Mouse (Mus musculus): ENCODE results near the gene Myh3. TPM values are rescaled to one million over a fixed set of nuclear protein-coding genes. Genes with fewer than 3 reads are reported as not detected.

Myh3 gene
- polyA plus RNA-seq, 1 experiment from 2014 or later = 13.4 TPM

DNA sequence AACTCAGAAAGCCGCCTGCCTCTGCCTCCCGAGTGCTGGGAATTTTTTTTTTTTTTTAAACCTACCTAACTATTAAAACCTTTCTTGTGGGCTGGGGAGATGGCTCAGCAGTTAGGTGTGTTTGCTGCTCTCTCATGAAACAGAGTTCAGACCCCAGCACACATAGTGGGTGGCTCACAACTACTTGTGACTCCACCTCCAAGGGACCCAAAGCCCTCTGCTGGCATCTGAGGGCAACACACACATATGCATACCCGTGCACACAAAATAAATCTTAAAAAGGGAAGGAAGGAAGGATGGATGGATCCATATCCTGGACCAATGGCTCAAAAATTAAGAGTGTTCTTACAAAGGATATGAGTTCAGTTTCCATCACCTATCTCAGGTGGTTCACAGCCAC lies 28.8 kb upstream of the Myh3 start:
- Histone ChIP-seq H3K36me3 (peaks cover 20% of the 10 kb centered on the region), H3K9ac (replicated peaks) (no peak overlapping the region), H3K27me3 (replicated peaks) (no peaks in the 10 kb centered on the region), H3K4me1 (peaks cover 20% of the 10 kb centered on the region), H3K9me3 (replicated peaks) (no peaks in the 10 kb centered on the region), H3K4me2 (no peak overlapping the region), H3K4me3 (replicated peaks) (no peak overlapping the region), H3K27ac (replicated peaks) (no peak overlapping the region)
- ATAC-seq (ENCODE audit: low FRiP score) = no peak
- 88% methylated on average over 3 of the region's 3 CpGs for WGBS

- no peaks in the 10 kb centered on the region for H3K27me3 ChIP-seq (replicated peaks)
- peaks cover 20% of the 10 kb centered on the region for H3K4me1 ChIP-seq
- peak overlapping the region; percentile 76 for H3K9ac ChIP-seq (replicated peaks)
- H3K36me3 ChIP-seq = peaks cover 19% of the 10 kb centered on the region
- H3K4me3 ChIP-seq (replicated peaks) = peak overlapping the region; percentile 96
- ATAC-seq (ENCODE audit: low FRiP score) = peak; percentile 76
- H3K4me2 ChIP-seq = peak overlapping the region; percentile 68
- 9% methylated on average over 16 of the region's 16 CpGs for WGBS
- H3K27ac ChIP-seq (replicated peaks) = peak overlapping the region; percentile 83
- H3K9me3 ChIP-seq (replicated peaks) = no peaks in the 10 kb centered on the region
These were observed 26.3 kb upstream of the Myh3 start for GRCm38 (mm10) chr11:67051676-67052320.

- Histone ChIP-seq H3K9ac (replicated peaks) (peak within 1 kb of the TSS; percentile 76), H3K27me3 (replicated peaks) (no peaks in the 10 kb centered on the region), H3K9me3 (replicated peaks) (no peaks in the 10 kb centered on the region), H3K4me3 (replicated peaks) (peak within 1 kb of the TSS; percentile 96), H3K27ac (replicated peaks) (peak within 1 kb of the TSS; percentile 83), H3K36me3 (peaks cover 24% of the 10 kb centered on the region), H3K4me2 (peak within 1 kb of the TSS; percentile 68), H3K4me1 (peaks cover 20% of the 10 kb centered on the region)
- ATAC-seq (ENCODE audit: low FRiP score) = peak; percentile 96
- WGBS = under 1% methylated on average over 50 of the region's 50 CpGs
These were observed 25.7 kb upstream of the Myh3 start, which contains the start of the genes Adprm and Sco1 for GRCm38 (mm10) chr11:67052321-67052952. Gene Adprm, minus strand, starts transcription at chr11:67052594. Gene Sco1, plus strand, starts transcription at chr11:67052670.

- no peak for ATAC-seq (ENCODE audit: low FRiP score)
- Histone ChIP-seq H3K4me1 (peaks cover 20% of the 10 kb centered on the region), H3K36me3 (peaks cover 44% of the 10 kb centered on the region), H3K27me3 (replicated peaks) (no peaks in the 10 kb centered on the region), H3K27ac (replicated peaks) (no peak overlapping the region), H3K9ac (replicated peaks) (no peak overlapping the region), H3K9me3 (replicated peaks) (no peaks in the 10 kb centered on the region), H3K4me3 (replicated peaks) (no peak overlapping the region), H3K4me2 (no peak overlapping the region)
- 92% methylated on average over 8 of the region's 8 CpGs for whole genome bisulfite sequencing
These were observed 23.2 kb upstream of the Myh3 start for GRCm38 (mm10) chr11:67054754-67055365.

DNA sequence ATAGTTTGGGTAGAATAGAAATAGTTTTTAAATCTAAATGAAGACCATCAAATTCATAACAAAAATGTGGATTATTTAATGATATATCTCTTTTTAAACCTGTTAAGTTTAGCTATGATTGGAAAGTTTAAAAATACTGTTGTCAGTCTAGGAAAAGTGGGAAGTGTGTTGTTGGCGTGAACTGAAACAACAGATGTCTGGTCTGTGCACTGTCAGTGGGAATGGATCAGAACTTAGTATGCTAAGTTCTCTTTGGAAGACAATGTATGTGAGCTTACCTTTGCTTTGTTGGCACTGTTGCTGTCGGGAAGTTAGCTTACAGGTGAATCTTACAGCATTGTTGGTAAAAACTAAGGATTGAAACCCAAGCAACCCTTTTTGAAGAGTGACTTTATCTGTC lies 16.8 kb upstream of the Myh3 start:
- Histone ChIP-seq H3K27ac (replicated peaks) (no peak overlapping the region), H3K9me3 (replicated peaks) (no peaks in the 10 kb centered on the region), H3K4me2 (no peak overlapping the region), H3K27me3 (replicated peaks) (no peaks in the 10 kb centered on the region), H3K4me1 (no peaks in the 10 kb centered on the region), H3K4me3 (replicated peaks) (no peak overlapping the region), H3K9ac (replicated peaks) (no peak overlapping the region), H3K36me3 (peaks cover 89% of the 10 kb centered on the region)
- no peak for ATAC-seq (ENCODE audit: low FRiP score)
- 97% methylated on average over 2 of the region's 2 CpGs for WGBS

DNA sequence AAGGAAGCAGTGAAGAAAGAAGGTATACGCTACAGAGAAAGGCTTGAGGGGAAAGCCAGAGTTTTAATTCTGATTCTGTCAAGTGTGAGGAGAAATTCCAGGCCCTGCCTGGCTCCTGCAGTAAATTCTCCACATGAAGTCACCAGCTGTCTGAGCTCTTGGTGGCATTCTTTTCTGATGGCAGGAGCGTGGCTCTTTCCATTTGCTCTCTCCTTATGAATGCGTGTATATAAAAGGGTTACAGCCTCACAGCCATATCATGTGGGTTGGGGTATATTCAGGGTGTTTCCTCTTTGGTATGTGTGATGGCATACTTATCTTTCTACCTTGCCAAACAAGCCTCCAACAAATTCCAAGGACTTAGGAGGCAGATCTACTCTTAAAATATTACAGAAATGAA lies 15.4 kb upstream of the Myh3 start:
- H3K36me3 ChIP-seq = peaks cover 84% of the 10 kb centered on the region

GRCm38 (mm10) chr11:67067741-67068140 lies 10.4 kb upstream of the Myh3 start:
- WGBS = 91% methylated on average over 3 of the region's 3 CpGs
- no peak overlapping the region for H3K4me3 ChIP-seq (replicated peaks)
- H3K9me3 ChIP-seq (replicated peaks) = no peaks in the 10 kb centered on the region
- H3K27ac ChIP-seq (replicated peaks) = no peak overlapping the region
- no peaks in the 10 kb centered on the region for H3K4me1 ChIP-seq
- ATAC-seq (ENCODE audit: low FRiP score) = no peak
- no peaks in the 10 kb centered on the region for H3K27me3 ChIP-seq (replicated peaks)
- H3K9ac ChIP-seq (replicated peaks) = no peak overlapping the region
- H3K36me3 ChIP-seq = peaks cover 44% of the 10 kb centered on the region
- no peak overlapping the region for H3K4me2 ChIP-seq

More for the DNA sequence above, 15.4 kb upstream of the Myh3 start:
- ATAC-seq (ENCODE audit: low FRiP score) = no peak
- Histone ChIP-seq H3K27me3 (replicated peaks) (no peaks in the 10 kb centered on the region), H3K4me1 (no peaks in the 10 kb centered on the region), H3K27ac (replicated peaks) (no peak overlapping the region), H3K4me3 (replicated peaks) (no peak overlapping the region), H3K4me2 (no peak overlapping the region), H3K9ac (replicated peaks) (no peak overlapping the region), H3K9me3 (replicated peaks) (no peaks in the 10 kb centered on the region)
- 88% methylated on average over 3 of the region's 3 CpGs for WGBS

DNA sequence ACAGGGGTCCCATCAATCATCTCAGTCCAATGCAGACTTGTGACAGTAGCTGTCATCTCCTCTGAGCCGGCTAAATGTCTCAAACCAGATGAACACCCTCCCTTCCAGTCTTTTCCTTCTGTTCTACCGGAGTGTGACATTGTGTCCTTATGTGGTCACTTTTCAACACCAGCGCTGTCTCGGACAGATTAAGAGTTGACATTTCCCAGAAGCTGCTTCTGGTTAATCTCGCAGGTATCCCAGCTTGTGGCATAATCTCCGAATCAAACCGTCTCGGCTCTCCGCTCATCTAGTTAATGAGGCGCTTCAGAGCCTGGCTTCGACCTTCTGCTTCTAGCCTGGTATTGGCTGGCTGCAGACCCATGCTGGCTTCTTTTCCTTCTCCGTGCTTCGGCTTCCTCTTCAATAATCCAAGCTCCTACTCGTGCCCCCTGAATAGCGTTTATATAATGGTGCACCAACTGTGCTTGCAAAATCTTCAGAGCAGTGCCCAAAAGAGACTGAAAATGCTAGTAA lies 5.4 kb upstream of the Myh3 start:
- Histone ChIP-seq H3K4me3 (replicated peaks) (no peak overlapping the region), H3K4me1 (no peaks in the 10 kb centered on the region), H3K9me3 (replicated peaks) (no peaks in the 10 kb centered on the region), H3K27me3 (replicated peaks) (no peaks in the 10 kb centered on the region), H3K9ac (replicated peaks) (no peak overlapping the region), H3K36me3 (peaks cover 3% of the 10 kb centered on the region; the same call in 1 of the 2 replicates), H3K4me2 (no peak overlapping the region), H3K27ac (replicated peaks) (no peak overlapping the region)
- no peak for ATAC-seq (ENCODE audit: low FRiP score)
- 74% methylated on average over 15 of the region's 15 CpGs for WGBS

GRCm38 (mm10) chr11:67075036-67075435 lies 3.1 kb upstream of the Myh3 start:
- ATAC-seq (ENCODE audit: low FRiP score) = no peak
- H3K27ac ChIP-seq (replicated peaks) = no peak overlapping the region
- WGBS = 31% methylated on average over 3 of the region's 3 CpGs

DNA sequence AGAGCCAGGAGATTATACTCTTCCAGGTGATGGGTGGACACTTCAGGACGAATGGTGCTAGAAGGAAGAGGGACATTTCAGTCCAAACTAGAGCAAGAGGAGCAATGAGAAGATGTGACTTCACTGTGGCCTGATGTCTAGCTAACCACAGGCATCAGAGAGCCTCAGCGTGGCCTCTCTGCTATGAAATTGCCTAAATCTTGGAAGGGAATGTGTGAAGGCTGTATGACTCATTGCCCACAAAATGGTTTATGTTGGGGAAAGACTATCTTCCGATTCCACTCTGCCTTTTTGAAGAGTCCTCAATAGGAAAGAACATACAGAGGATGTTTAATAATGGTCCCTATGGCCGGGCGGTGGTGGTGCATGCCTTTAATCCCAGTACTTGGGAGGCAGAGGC lies 1.3 kb upstream of the Myh3 start:
- Histone ChIP-seq H3K4me2 (no peak overlapping the region), H3K36me3 (no peaks in the 10 kb centered on the region), H3K27ac (replicated peaks) (no peak overlapping the region), H3K4me3 (replicated peaks) (no peak overlapping the region), H3K9ac (replicated peaks) (no peak overlapping the region), H3K4me1 (no peaks in the 10 kb centered on the region), H3K9me3 (replicated peaks) (no peaks in the 10 kb centered on the region), H3K27me3 (replicated peaks) (no peaks in the 10 kb centered on the region)
- no peak for ATAC-seq (ENCODE audit: low FRiP score)
- WGBS = 90% methylated on average over 5 of the region's 5 CpGs

More at GRCm38 (mm10) chr11:67075036-67075435, 3.1 kb upstream of the Myh3 start:
- Histone ChIP-seq H3K27me3 (replicated peaks) (no peaks in the 10 kb centered on the region), H3K4me2 (no peak overlapping the region), H3K9me3 (replicated peaks) (no peaks in the 10 kb centered on the region), H3K36me3 (no peaks in the 10 kb centered on the region), H3K9ac (replicated peaks) (no peak overlapping the region), H3K4me1 (no peaks in the 10 kb centered on the region), H3K4me3 (replicated peaks) (no peak overlapping the region)

- WGBS = 32% methylated on average over 3 of the region's 3 CpGs
- no peak for ATAC-seq (ENCODE audit: low FRiP score)
- Histone ChIP-seq H3K4me1 (no peaks in the 10 kb centered on the region), H3K9ac (replicated peaks) (no peak overlapping the region), H3K4me3 (replicated peaks) (no peak overlapping the region), H3K27ac (replicated peaks) (no peak overlapping the region), H3K36me3 (no peaks in the 10 kb centered on the region), H3K27me3 (replicated peaks) (no peaks in the 10 kb centered on the region), H3K4me2 (no peak overlapping the region), H3K9me3 (replicated peaks) (no peaks in the 10 kb centered on the region)
These were observed 665 bp upstream of the Myh3 start for GRCm38 (mm10) chr11:67077435-67077834.

DNA sequence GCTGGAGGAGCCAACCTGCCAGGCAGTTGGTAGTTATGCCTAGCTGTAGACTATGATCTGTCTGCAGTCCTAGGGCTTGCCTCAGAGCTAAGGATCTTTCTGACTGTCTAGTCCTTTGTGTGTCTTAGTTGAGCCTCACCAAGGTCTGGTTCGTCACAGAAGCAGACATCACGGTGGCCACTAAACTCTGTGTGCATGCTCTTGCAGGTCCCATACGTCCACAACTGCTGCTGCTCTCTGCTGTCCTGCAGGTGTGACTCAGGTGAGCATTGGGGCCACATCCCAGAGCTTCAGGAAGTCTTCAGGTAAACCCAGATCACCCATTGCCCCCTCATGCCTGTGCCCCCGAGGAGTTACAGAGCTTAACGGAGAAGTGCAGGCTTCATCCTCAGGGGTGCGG lies 788 bp downstream of the Myh3 start:
- ATAC-seq (ENCODE audit: low FRiP score) = no peak
- H3K27me3 ChIP-seq (replicated peaks) = no peaks in the 10 kb centered on the region; the same call in 1 of the 2 replicates
- H3K4me3 ChIP-seq (replicated peaks) = no peak overlapping the region
- H3K4me1 ChIP-seq = no peaks in the 10 kb centered on the region
- H3K9ac ChIP-seq (replicated peaks) = no peak overlapping the region
- no peak overlapping the region for H3K4me2 ChIP-seq
- no peak overlapping the region for H3K27ac ChIP-seq (replicated peaks)
- no peaks in the 10 kb centered on the region for H3K36me3 ChIP-seq
- WGBS = 90% methylated on average over 6 of the region's 6 CpGs
- H3K9me3 ChIP-seq (replicated peaks) = no peaks in the 10 kb centered on the region
